Mouse (Mus musculus) B cell, adult 67 days (primary cell): Measurements from ENCODE around the gene Pdia6. TPM values are rescaled to one million over a fixed set of nuclear protein-coding genes. Genes with fewer than 3 reads are reported as not detected.

Source experiments
- total RNA-seq, 2 experiments: library from RNA; stranded (reverse); gene quantifications; 4 replicates each; pipeline ENCODE4 v1.2.4; 2023

Pdia6 gene
- 100 to 1,000 TPM; 162 to 168 TPM for total RNA-seq

GRCm38 (mm10) chr12:17265971-17266672 is at the start of gene Pdia6:
TSS of gene Pdia6 (plus strand) at chr12:17266545.

GRCm38 (mm10) chr12:17329259-17329658 is 62.9 kb downstream of the Pdia6 start, which contains the start of gene Atp6v1c2:
TSS of gene Atp6v1c2 (minus strand) at chr12:17329359.

Other genes with a start within 250 kb of the Pdia6 start
- gene Kcnf1, start 89.7 kb upstream of the Pdia6 start, total RNA-seq = not detected
- gene Atp6v1c2, start 62.8 kb downstream of the Pdia6 start, total RNA-seq = not detected
- gene Nol10, start 81.9 kb downstream of the Pdia6 start, total RNA-seq = 10 to 100 TPM; 20.8 to 22.3 TPM